Mouse (Mus musculus): ENCODE data around the gene Gm17402. TPM values are rescaled to one million over a fixed set of nuclear protein-coding genes. Genes with fewer than 3 reads are reported as not detected.

Gm17402 gene
- total RNA-seq, 2 experiments from 2014 or later = not detected

Other genes starting within 250 kb of the Gm17402 start
- gene Mlf1, start 1.1 kb downstream of the Gm17402 start, total RNA-seq (2021) = 10 to 100 TPM; 13.6 to 55.4 TPM
- gene Gfm1, start 54.9 kb upstream of the Gm17402 start, total RNA-seq (2021) = 100 to 1,000 TPM; 122 to 132 TPM
- 10 to 100 TPM; 17.6 to 21.9 TPM for gene Lxn, start 88.8 kb upstream of the Gm17402 start, total RNA-seq (2021)
- gene Rarres1, start 140.4 kb upstream of the Gm17402 start, total RNA-seq (2021) = 1 to 10 TPM; 1.7 to 1.8 TPM
- gene Mfsd1, start 207.6 kb upstream of the Gm17402 start, total RNA-seq (2021) = 10 to 100 TPM; 58.7 to 62.8 TPM